Mouse (Mus musculus): Measurements from ENCODE around the gene Mitf. TPM values are rescaled to one million over a fixed set of nuclear protein-coding genes. Genes with fewer than 3 reads are reported as not detected.

The Mitf gene
- polyA plus RNA-seq, 1 experiment: 10.2 TPM

DNA sequence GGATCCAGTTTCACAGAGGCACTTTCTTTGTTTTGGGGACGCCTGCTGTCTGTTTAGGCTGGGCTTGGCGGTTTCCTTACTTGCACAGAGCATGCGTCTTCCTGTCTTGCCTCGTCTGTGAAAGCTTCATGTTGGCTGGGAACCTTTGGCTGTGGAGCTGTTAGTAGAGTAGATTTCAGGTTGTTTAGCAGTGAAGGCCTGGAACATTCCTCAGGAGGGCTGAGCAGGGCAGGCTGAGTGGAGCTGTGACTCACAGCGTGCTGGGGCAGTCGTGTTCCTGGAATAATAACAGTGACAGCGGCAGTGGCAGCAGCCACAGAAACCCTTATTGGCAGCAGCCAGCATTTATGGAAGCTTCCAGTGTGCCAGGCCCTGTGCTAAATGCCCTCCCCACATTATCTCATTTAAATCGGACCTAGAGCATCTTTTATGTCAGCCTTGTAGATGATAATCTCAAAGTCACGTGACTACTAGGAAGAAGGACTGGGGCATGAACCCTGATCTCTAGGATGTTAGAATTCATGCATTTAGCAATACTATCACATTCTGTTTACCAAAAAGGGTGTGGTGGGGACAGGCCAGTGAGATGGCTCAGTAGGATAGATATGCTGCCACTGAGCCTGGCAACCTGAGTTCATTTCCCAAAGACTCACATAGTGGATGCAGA is 41.5 kb downstream of the Mitf start:
- TF ChIP-seq CTCF (IDR thresholded peaks at IDR 0.05; ENCODE audit: borderline replicate concordance, insufficient read depth, low read depth, low read length) (no peak), POLR2A (IDR thresholded peaks at IDR 0.05; ENCODE audit: borderline replicate concordance, insufficient read depth, low read length) (no peak)
- WGBS: 69% methylated on average over 9 of the region's 9 CpGs
- no peaks in the 10 kb centered on the region for H3K27me3 ChIP-seq (ENCODE audit: control insufficient read depth, insufficient read depth, low read length)
- H3K4me3 ChIP-seq (replicated peaks; ENCODE audit: insufficient read depth, low read depth, low read length): no peak overlapping the region
- H3K27ac ChIP-seq (ENCODE audit: insufficient read depth, low read length): no peak overlapping the region
- no peak for DNase-seq
- no peaks in the 10 kb centered on the region for H3K4me1 ChIP-seq (ENCODE audit: control insufficient read depth, insufficient read depth, low read length)

DNA sequence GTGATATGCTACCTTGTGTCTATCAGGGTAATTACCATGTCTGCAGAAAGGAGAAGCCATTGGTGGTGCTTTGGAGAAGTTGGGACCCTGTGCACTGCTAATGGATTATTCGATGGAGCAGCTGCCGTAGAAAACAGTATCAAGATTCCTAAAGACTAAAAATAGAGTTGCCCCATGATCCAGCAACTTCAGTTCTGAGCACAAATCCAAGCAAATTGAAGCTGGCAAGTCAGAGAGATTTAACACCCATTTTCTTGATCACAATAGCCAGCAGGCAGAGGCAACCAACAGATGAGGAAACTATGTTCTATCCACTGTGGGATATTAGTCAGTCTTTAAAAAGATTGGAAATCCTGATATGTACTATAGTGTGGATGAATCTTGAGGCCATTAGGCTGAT is 47.4 kb downstream of the Mitf start:
- WGBS: 96% methylated on average over 2 of the region's 2 CpGs
- H3K4me3 ChIP-seq (replicated peaks; ENCODE audit: insufficient read depth, low read depth, low read length): no peak overlapping the region
- H3K27me3 ChIP-seq (ENCODE audit: control insufficient read depth, insufficient read depth, low read length): no peaks in the 10 kb centered on the region
- H3K27ac ChIP-seq (ENCODE audit: insufficient read depth, low read length): no peak overlapping the region
- TF ChIP-seq CTCF (IDR thresholded peaks at IDR 0.05; ENCODE audit: borderline replicate concordance, insufficient read depth, low read depth, low read length) (no peak), POLR2A (IDR thresholded peaks at IDR 0.05; ENCODE audit: borderline replicate concordance, insufficient read depth, low read length) (no peak)
- peaks cover 3% of the 10 kb centered on the region; the same call in 1 of the 2 replicates for H3K4me1 ChIP-seq (ENCODE audit: control insufficient read depth, insufficient read depth, low read length)
- DNase-seq: no peak

- TF ChIP-seq POLR2A (IDR thresholded peaks at IDR 0.05; ENCODE audit: borderline replicate concordance, insufficient read depth, low read length): no peak
- TF ChIP-seq CTCF (IDR thresholded peaks at IDR 0.05; ENCODE audit: borderline replicate concordance, insufficient read depth, low read depth, low read length): no peak
- Histone ChIP-seq H3K4me1 (ENCODE audit: control insufficient read depth, insufficient read depth, low read length) (peaks cover 6% of the 10 kb centered on the region; the same call in 1 of the 2 replicates), H3K4me3 (replicated peaks; ENCODE audit: insufficient read depth, low read depth, low read length) (no peak overlapping the region), H3K27ac (ENCODE audit: insufficient read depth, low read length) (no peak overlapping the region), H3K27me3 (ENCODE audit: control insufficient read depth, insufficient read depth, low read length) (no peaks in the 10 kb centered on the region)
- WGBS: 66% methylated on average over 8 of the region's 8 CpGs
- peak in 1 of 2 experiments; percentile 26 for DNase-seq
Measured at GRCm38 (mm10) chr6:97855420-97856170, 48.7 kb downstream of the Mitf start.

GRCm38 (mm10) chr6:97856502-97856901 is 49.6 kb downstream of the Mitf start:
- DNase-seq: no peak
- TF ChIP-seq CTCF (IDR thresholded peaks at IDR 0.05; ENCODE audit: borderline replicate concordance, insufficient read depth, low read depth, low read length) (no peak), POLR2A (IDR thresholded peaks at IDR 0.05; ENCODE audit: borderline replicate concordance, insufficient read depth, low read length) (no peak)
- WGBS: 85% methylated on average over 8 of the region's 8 CpGs
- H3K4me3 ChIP-seq (replicated peaks; ENCODE audit: insufficient read depth, low read depth, low read length): no peak overlapping the region
- no peaks in the 10 kb centered on the region for H3K27me3 ChIP-seq (ENCODE audit: control insufficient read depth, insufficient read depth, low read length)
- peaks cover 6% of the 10 kb centered on the region; the same call in 1 of the 2 replicates for H3K4me1 ChIP-seq (ENCODE audit: control insufficient read depth, insufficient read depth, low read length)
- H3K27ac ChIP-seq (ENCODE audit: insufficient read depth, low read length): no peak overlapping the region

DNA sequence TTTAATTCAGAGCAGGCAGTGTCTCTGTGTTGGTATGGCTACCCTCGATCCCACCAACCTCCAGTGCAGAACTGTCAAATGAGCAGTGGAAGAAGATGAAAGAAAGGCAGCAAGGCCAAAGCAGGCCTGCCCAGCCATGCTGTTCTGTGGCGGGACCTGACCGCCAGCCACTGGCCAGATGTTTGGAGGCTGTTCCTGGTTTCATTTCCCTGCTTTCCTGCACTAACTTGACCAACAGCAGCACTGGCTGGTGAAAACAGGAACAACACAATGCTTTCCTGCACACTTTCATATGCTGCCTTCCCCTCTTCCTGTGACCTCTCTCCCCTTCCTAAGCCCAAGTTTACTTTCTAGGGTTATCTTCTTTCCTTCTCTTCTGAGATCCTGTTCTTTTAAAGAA is 50.8 kb downstream of the Mitf start:
- TF ChIP-seq CTCF (IDR thresholded peaks at IDR 0.05; ENCODE audit: borderline replicate concordance, insufficient read depth, low read depth, low read length): no peak
- TF ChIP-seq POLR2A (IDR thresholded peaks at IDR 0.05; ENCODE audit: borderline replicate concordance, insufficient read depth, low read length): no peak
- Histone ChIP-seq H3K4me3 (replicated peaks; ENCODE audit: insufficient read depth, low read depth, low read length) (no peak overlapping the region), H3K27ac (ENCODE audit: insufficient read depth, low read length) (no peak overlapping the region), H3K27me3 (ENCODE audit: control insufficient read depth, insufficient read depth, low read length) (no peaks in the 10 kb centered on the region), H3K4me1 (ENCODE audit: control insufficient read depth, insufficient read depth, low read length) (peaks cover 6% of the 10 kb centered on the region; the same call in 1 of the 2 replicates)
- DNase-seq: no peak
- 67% methylated on average over 3 of the region's 3 CpGs for WGBS

- no peaks in the 10 kb centered on the region for H3K4me1 ChIP-seq (ENCODE audit: control insufficient read depth, insufficient read depth, low read length)
- 93% methylated on average over 7 of the region's 7 CpGs for WGBS
- TF ChIP-seq POLR2A (IDR thresholded peaks at IDR 0.05; ENCODE audit: borderline replicate concordance, insufficient read depth, low read length): no peak
- no peak for TF ChIP-seq CTCF (IDR thresholded peaks at IDR 0.05; ENCODE audit: borderline replicate concordance, insufficient read depth, low read depth, low read length)
- H3K27ac ChIP-seq (ENCODE audit: insufficient read depth, low read length): no peak overlapping the region
- no peak for DNase-seq
- H3K4me3 ChIP-seq (replicated peaks; ENCODE audit: insufficient read depth, low read depth, low read length): no peak overlapping the region
- no peaks in the 10 kb centered on the region for H3K27me3 ChIP-seq (ENCODE audit: control insufficient read depth, insufficient read depth, low read length)
Measured at GRCm38 (mm10) chr6:97866575-97866974, 59.7 kb downstream of the Mitf start.

GRCm38 (mm10) chr6:97868005-97868404 is 61.2 kb downstream of the Mitf start:
- H3K4me3 ChIP-seq (replicated peaks; ENCODE audit: insufficient read depth, low read depth, low read length): no peak overlapping the region
- no peak for DNase-seq
- H3K27ac ChIP-seq (ENCODE audit: insufficient read depth, low read length): no peak overlapping the region
- no peaks in the 10 kb centered on the region for H3K4me1 ChIP-seq (ENCODE audit: control insufficient read depth, insufficient read depth, low read length)
- 93% methylated on average over 1 of the region's 1 CpGs for WGBS
- no peak for TF ChIP-seq CTCF (IDR thresholded peaks at IDR 0.05; ENCODE audit: borderline replicate concordance, insufficient read depth, low read depth, low read length)
- no peak for TF ChIP-seq POLR2A (IDR thresholded peaks at IDR 0.05; ENCODE audit: borderline replicate concordance, insufficient read depth, low read length)
- no peaks in the 10 kb centered on the region for H3K27me3 ChIP-seq (ENCODE audit: control insufficient read depth, insufficient read depth, low read length)

DNA sequence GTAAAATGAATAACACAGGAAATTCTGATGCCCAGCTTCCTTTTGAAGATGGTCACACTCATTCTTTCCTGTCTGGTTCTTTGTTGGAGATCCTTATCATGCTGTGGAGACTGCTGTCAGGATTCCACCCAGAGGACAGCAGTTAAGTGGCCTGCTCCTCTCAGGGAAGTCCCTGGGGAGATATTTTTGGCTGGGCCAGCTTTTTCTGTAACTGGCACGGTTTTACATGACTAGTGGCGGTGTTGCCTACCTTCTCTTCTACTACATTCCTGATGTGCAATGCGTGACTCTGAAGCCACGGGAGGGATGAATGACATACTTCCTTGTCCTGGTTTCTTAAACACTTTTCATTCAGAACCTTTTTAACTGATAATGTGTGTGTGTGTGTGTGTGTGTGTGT is 63.1 kb downstream of the Mitf start:
- Histone ChIP-seq H3K27ac (ENCODE audit: insufficient read depth, low read length) (no peak overlapping the region), H3K4me3 (replicated peaks; ENCODE audit: insufficient read depth, low read depth, low read length) (no peak overlapping the region), H3K27me3 (ENCODE audit: control insufficient read depth, insufficient read depth, low read length) (no peaks in the 10 kb centered on the region), H3K4me1 (ENCODE audit: control insufficient read depth, insufficient read depth, low read length) (no peaks in the 10 kb centered on the region)
- 50% methylated on average over 4 of the region's 4 CpGs for WGBS
- DNase-seq: no peak
- TF ChIP-seq POLR2A (IDR thresholded peaks at IDR 0.05; ENCODE audit: borderline replicate concordance, insufficient read depth, low read length) (no peak), CTCF (IDR thresholded peaks at IDR 0.05; ENCODE audit: borderline replicate concordance, insufficient read depth, low read depth, low read length) (no peak)

Data from cerebellum, adult 2 months (tissue).